Mouse (Mus musculus): ENCODE data around the gene Pvr.

Gene Pvr

GRCm38 (mm10) chr7:19871137-19871621 is 49.8 kb downstream of the Pvr start:
- DNase-seq (ENCODE audit: low read depth, low spot score): no peak

GRCm38 (mm10) chr7:19867751-19868399 is 53.1 kb downstream of the Pvr start:
- no peak for DNase-seq (ENCODE audit: low read depth, low spot score)

- DNase-seq (ENCODE audit: low read depth, low spot score): no peak
Observed at GRCm38 (mm10) chr7:19866490-19866889, 54.5 kb downstream of the Pvr start.

GRCm38 (mm10) chr7:19865246-19866036 is 55.5 kb downstream of the Pvr start:
- DNase-seq (ENCODE audit: low read depth, low spot score): no peak

- DNase-seq (ENCODE audit: low read depth, low spot score): no peak
Observed at GRCm38 (mm10) chr7:19864241-19864640, 56.7 kb downstream of the Pvr start.

- no peak for DNase-seq (ENCODE audit: low read depth, low spot score)
Observed at GRCm38 (mm10) chr7:19861199-19861598, 59.8 kb downstream of the Pvr start, which contains the start of gene Ceacam16. Gene Ceacam16 (minus strand): TSS chr7:19861299.

- no peak for DNase-seq (ENCODE audit: low read depth, low spot score)
Observed at GRCm38 (mm10) chr7:19859740-19860139, 61.2 kb downstream of the Pvr start.

GRCm38 (mm10) chr7:19856283-19856682 is 64.7 kb downstream of the Pvr start:
- DNase-seq (ENCODE audit: low read depth, low spot score): no peak

- no peak for DNase-seq (ENCODE audit: low read depth, low spot score)
Observed at GRCm38 (mm10) chr7:19855663-19856062, 65.3 kb downstream of the Pvr start.
